Mouse (Mus musculus): ENCODE data around the gene Gm20521. TPM values are rescaled to one million over a fixed set of nuclear protein-coding genes. Genes with fewer than 3 reads are reported as not detected.

Gene Gm20521
- total and polyA plus RNA-seq, 2 experiments from 2014 or later, result 0.30 to 3.1 TPM

GRCm38 (mm10) chr14:54935904-54936830 lies 52.9 kb downstream of the Gm20521 start, which contains the start of gene Cmtm5:
Cmtm5 (plus strand) TSS chr14:54936261.
- no peaks in the 10 kb centered on the region for H3K4me1 ChIP-seq (ENCODE audit: insufficient read depth)
- no peaks in the 10 kb centered on the region for H3K36me3 ChIP-seq (ENCODE audit: insufficient read depth)
- H3K4me3 ChIP-seq (ENCODE audit: low read depth, low read length), result no peak within 1 kb of the TSS
- peak; percentile 44 for TF ChIP-seq CTCF (IDR thresholded peaks at IDR 0.05; ENCODE audit: low read depth)
- H3K27me3 ChIP-seq (ENCODE audit: insufficient read depth, low read length), result no peaks in the 10 kb centered on the region
- no peak within 1 kb of the TSS for H3K9ac ChIP-seq
- DNase-seq (peak; percentile 58), ATAC-seq (peak; percentile 91)
- WGBS, result 41% methylated on average over 8 of the region's 8 CpGs
- H3K27ac ChIP-seq (ENCODE audit: low read depth, low read length), result peak within 1 kb of the TSS; percentile 71
- no peak within 1 kb of the TSS for H3K4me2 ChIP-seq (ENCODE audit: low read depth)
- H3K9me3 ChIP-seq (ENCODE audit: low read length), result no peaks in the 10 kb centered on the region

DNA sequence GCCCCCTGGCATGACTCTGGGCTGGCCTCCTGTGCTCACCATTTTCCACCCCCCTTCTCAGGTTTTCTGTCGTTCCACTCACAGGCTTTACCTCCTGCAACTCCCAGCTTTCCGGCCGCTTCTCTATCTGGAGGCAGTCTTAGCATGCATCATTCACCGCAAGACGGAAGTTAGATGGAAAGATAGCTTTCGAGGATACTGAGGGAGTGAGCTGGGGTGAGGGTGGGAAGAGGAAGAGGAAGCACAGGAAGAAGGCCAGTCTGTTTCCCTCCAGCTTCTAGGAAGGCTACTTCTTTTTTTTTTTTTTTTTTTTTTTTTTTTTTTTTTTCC lies 53.6 kb downstream of the Gm20521 start:
- Histone ChIP-seq H3K4me3 (ENCODE audit: low read depth, low read length) (no peak overlapping the region), H3K36me3 (ENCODE audit: insufficient read depth) (no peaks in the 10 kb centered on the region), H3K27ac (ENCODE audit: low read depth, low read length) (peak overlapping the region; percentile 71; the same call in 1 of the 2 replicates), H3K4me1 (ENCODE audit: insufficient read depth) (no peaks in the 10 kb centered on the region), H3K9me3 (ENCODE audit: low read length) (no peaks in the 10 kb centered on the region), H3K27me3 (ENCODE audit: insufficient read depth, low read length) (no peaks in the 10 kb centered on the region), H3K4me2 (ENCODE audit: low read depth) (no peak overlapping the region), H3K9ac (no peak overlapping the region)
- no peak for TF ChIP-seq CTCF (IDR thresholded peaks at IDR 0.05; ENCODE audit: low read depth)
- ATAC-seq (no peak), DNase-seq (no peak)
- 73% methylated on average over 6 of the region's 6 CpGs for WGBS

GRCm38 (mm10) chr14:54937361-54938182 lies 54.3 kb downstream of the Gm20521 start:
- Histone ChIP-seq H3K4me2 (ENCODE audit: low read depth) (no peak overlapping the region), H3K4me3 (ENCODE audit: low read depth, low read length) (no peak overlapping the region)
- WGBS, result 89% methylated on average over 16 of the region's 16 CpGs

GRCm38 (mm10) chr14:54938431-54939219 lies 55.4 kb downstream of the Gm20521 start:
- DNase-seq, result no peak
- Histone ChIP-seq H3K27me3 (ENCODE audit: insufficient read depth, low read length) (no peaks in the 10 kb centered on the region), H3K36me3 (ENCODE audit: insufficient read depth) (no peaks in the 10 kb centered on the region), H3K4me3 (ENCODE audit: low read depth, low read length) (no peak overlapping the region), H3K27ac (ENCODE audit: low read depth, low read length) (no peak overlapping the region), H3K4me2 (ENCODE audit: low read depth) (no peak overlapping the region), H3K9me3 (ENCODE audit: low read length) (no peaks in the 10 kb centered on the region), H3K4me1 (ENCODE audit: insufficient read depth) (no peaks in the 10 kb centered on the region), H3K9ac (no peak overlapping the region)
- ATAC-seq, result no peak
- no peak for TF ChIP-seq CTCF (IDR thresholded peaks at IDR 0.05; ENCODE audit: low read depth)
- 81% methylated on average over 15 of the region's 15 CpGs for WGBS

More at GRCm38 (mm10) chr14:54937361-54938182, 54.3 kb downstream of the Gm20521 start:
- Histone ChIP-seq H3K9me3 (ENCODE audit: low read length) (no peaks in the 10 kb centered on the region), H3K4me1 (ENCODE audit: insufficient read depth) (no peaks in the 10 kb centered on the region), H3K27ac (ENCODE audit: low read depth, low read length) (no peak overlapping the region), H3K27me3 (ENCODE audit: insufficient read depth, low read length) (no peaks in the 10 kb centered on the region), H3K36me3 (ENCODE audit: insufficient read depth) (no peaks in the 10 kb centered on the region), H3K9ac (no peak overlapping the region)
- no peak for ATAC-seq
- no peak for DNase-seq
- TF ChIP-seq CTCF (IDR thresholded peaks at IDR 0.05; ENCODE audit: low read depth), result no peak

DNA sequence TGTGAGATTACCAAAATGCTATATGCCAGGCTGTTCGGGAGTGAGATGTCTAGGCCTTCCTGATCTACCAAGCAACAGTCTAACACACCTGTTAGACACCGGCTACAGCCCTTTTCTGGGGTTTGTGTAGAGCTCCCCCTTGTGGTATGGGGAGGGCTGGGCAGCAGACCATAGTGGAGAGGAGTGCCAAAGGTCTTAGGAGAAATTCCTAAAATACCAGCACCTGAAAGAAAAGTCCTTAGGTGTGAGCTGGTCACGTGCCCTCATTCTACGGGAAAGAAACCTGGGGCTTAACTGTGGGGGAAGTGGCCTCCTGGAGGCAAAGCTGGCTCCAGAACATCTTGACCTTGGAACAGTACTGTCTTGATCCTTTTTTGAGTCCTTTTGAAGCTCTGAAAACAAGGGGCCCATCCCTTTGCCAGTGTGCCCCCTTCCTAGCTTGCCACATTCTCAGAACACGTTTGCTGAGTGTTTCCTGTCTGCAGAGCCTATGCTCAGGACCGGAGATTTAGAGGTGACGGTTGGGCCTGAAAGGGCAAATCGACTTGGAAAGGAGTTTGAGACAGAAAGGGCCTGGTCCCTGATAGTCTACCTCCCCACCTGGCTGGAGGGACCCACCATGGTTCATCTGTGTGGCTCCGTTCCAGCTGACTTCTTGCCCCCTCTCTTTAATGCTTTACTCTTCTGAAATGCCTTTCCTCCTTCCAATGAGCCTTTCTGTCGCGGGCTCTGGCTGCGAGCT lies 56.4 kb downstream of the Gm20521 start:
- H3K4me2 ChIP-seq (ENCODE audit: low read depth), result no peak overlapping the region
- no peaks in the 10 kb centered on the region for H3K4me1 ChIP-seq (ENCODE audit: insufficient read depth)
- no peaks in the 10 kb centered on the region for H3K36me3 ChIP-seq (ENCODE audit: insufficient read depth)
- no peak overlapping the region for H3K27ac ChIP-seq (ENCODE audit: low read depth, low read length)
- peak; percentile 70 for TF ChIP-seq CTCF (IDR thresholded peaks at IDR 0.05; ENCODE audit: low read depth)
- H3K9me3 ChIP-seq (ENCODE audit: low read length), result no peaks in the 10 kb centered on the region
- H3K4me3 ChIP-seq (ENCODE audit: low read depth, low read length), result no peak overlapping the region
- 56% methylated on average over 12 of the region's 12 CpGs for WGBS
- H3K9ac ChIP-seq, result no peak overlapping the region
- no peaks in the 10 kb centered on the region for H3K27me3 ChIP-seq (ENCODE audit: insufficient read depth, low read length)
- ATAC-seq (no peak), DNase-seq (peak; percentile 39)

GRCm38 (mm10) chr14:54940176-54940530 lies 56.9 kb downstream of the Gm20521 start:
- DNase-seq (no peak), ATAC-seq (no peak)
- 85% methylated on average over 3 of the region's 3 CpGs for WGBS
- Histone ChIP-seq H3K27ac (ENCODE audit: low read depth, low read length) (no peak overlapping the region), H3K9ac (no peak overlapping the region), H3K27me3 (ENCODE audit: insufficient read depth, low read length) (no peaks in the 10 kb centered on the region), H3K9me3 (ENCODE audit: low read length) (no peaks in the 10 kb centered on the region), H3K4me3 (ENCODE audit: low read depth, low read length) (no peak overlapping the region), H3K36me3 (ENCODE audit: insufficient read depth) (no peaks in the 10 kb centered on the region), H3K4me2 (ENCODE audit: low read depth) (no peak overlapping the region), H3K4me1 (ENCODE audit: insufficient read depth) (no peaks in the 10 kb centered on the region)
- no peak for TF ChIP-seq CTCF (IDR thresholded peaks at IDR 0.05; ENCODE audit: low read depth)

Data from forebrain, postnatal 0 days (tissue).